Mouse (Mus musculus) cerebellum, postnatal 14 days (tissue): ENCODE results near the gene Slc51b.

Experiments used
- DNase-seq, 2 experiments: peaks; one replicate each; pipeline ENCODE4 v3.0.0; 2021; ENCODE audit warnings: mixed read lengths in 2 of 2

Slc51b gene

DNA sequence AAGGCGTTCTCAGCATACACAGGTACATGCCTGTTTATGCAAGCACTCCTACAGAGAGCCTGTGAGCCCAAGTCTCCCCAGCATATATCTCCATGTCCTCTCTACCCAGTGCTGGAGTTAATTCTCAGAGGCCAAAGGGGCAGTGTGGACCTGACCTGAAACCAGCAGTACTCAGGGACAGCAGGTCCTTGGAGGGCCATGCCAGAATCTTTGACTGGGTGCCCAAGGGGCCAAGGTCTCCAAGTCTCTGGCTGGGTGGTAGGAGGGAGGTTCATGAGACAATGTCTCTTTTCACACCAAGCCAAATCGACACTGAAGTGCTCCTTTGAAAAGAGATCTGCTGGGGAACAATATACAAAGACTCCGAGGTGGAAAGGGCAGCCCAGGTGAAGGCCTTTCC is 14.9 kb downstream of the Slc51b start:
- no peak for DNase-seq

DNA sequence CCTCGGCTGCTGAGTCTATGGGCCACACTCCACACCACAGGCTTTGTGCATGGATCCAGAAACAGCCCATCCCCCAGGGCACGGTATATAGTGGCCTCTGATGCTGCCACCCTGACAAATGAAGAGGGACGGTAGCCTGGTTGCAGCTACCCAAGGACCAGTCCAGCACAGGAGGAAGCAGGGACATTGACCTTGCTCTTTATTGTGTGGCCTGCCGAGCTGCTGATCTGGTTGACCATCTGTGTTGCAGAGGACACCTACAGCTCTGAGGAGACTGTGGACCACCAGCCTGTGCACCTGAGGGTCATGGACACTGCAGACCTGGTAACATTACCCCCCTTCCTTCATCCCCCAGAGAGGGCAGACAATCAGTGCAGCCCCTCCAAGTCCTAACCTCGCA is 15.4 kb downstream of the Slc51b start:
- no peak for DNase-seq

- no peak for DNase-seq
Observed at GRCm38 (mm10) chr9:65405184-65405449, 17.6 kb downstream of the Slc51b start.

DNA sequence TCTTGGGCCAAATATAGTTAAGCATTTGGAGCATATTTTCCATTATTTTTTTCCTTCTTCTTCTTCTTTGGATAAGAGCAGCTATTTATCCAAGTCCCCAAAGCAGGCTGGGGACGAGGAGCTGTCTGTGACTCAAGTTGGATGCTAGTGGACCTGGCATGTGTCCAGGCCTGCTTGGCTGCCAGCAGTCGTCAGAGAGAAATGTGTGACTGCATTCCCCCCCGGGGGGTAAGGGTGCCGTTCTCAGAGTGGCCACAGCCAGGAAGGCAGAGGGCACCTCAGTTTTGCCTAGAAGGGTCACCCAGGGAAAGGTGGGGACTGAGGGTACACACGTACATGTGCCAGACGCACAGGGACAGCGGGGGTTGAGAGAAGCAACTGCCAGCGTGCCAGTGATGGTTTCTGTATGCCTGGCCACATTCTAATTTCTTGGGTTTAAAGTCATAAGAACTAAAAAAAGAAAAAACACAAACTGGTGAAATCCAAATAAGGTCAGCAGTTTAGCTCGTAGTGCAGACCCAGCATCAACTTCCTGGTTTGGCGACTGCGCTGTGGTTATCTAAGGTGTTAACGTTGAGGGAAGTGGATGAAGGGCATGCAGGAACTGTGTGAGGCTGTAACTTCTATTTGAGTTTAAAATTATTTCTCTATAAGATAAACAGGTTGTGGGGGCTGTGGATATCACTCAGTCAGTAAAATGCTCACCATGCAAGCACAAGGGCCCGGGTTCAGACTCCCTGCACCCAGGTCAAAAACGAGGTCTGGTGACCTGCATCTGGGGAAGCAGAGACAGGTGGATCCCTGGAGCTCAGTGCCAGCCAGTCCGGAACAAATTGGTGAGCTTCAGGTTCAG is 18.2 kb downstream of the Slc51b start:
- DNase-seq, result peak; percentile 85

GRCm38 (mm10) chr9:65399934-65400333 is 22.8 kb downstream of the Slc51b start:
- no peak for DNase-seq

GRCm38 (mm10) chr9:65398279-65398678 is 24.5 kb downstream of the Slc51b start, which contains the start of gene Rasl12:
TSS of gene Rasl12 (plus strand) at chr9:65398506.
- DNase-seq, result peak; percentile 79 to 82

DNA sequence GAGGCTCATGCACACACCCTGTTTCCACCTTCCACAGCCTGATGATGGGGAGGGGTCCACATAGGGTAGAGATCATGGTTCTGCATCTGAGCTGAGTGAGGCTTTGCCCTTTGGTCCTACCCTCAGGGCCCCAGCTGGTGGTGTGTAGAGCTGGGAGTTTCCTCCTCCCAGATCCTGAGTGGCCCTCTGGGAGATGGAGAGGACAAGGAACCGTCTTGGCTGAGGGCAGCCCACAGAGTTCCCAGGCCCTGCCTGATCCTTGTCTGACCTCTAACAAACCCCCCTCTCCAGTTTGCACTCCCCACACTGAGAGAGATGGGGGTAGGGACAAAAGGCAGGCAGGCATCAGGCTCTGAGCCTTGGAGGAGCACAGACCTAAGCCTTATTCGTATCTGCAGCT is 28.4 kb downstream of the Slc51b start:
- DNase-seq, result no peak

- DNase-seq, result no peak
Observed at GRCm38 (mm10) chr9:65393606-65394005, 29.1 kb downstream of the Slc51b start.

GRCm38 (mm10) chr9:65392638-65393364 is 30.0 kb downstream of the Slc51b start:
- DNase-seq, result peak; percentile 72 to 84

- DNase-seq, result no peak
Observed at GRCm38 (mm10) chr9:65391613-65391964, 31.2 kb downstream of the Slc51b start, which contains the start of gene Kbtbd13. TSS of gene Kbtbd13 (minus strand) at chr9:65391652.

- DNase-seq, result no peak
Observed at GRCm38 (mm10) chr9:65390752-65391612, 31.8 kb downstream of the Slc51b start.

DNA sequence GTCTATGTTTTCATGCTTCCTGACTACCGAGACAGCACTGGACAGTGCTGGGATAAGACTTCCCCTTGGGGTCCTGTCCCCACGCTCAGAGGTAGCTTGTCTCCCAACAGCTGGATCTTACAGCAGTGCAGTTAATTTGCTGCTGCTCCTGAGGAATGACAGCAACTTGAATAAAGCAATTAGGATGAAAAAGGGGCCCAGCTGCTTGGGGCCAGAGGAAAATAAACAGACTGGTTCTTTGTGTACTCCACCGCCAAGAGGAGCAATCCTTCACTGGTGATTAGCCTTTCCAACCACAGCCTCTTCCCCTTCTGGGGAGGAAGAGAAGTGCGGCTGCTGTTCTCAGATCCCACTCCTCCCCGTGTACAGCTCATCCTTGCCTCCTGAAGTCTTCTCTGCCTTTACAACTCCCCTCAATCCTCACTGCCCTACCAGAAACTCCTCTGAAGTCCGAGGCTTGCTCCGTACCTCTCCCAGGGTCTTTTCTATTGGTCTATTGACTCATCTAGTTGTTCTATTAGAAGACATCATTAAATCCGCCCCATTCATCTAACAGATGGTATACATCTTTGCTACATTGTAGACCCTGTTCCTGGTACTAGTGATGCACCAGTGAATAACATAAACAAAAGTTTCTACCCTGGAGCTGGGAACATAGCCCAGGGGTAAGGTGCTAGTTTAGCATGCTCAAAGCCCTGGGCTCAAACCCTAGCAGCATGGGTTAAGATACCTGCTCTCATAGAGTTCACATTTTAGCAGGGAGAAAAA is 36.2 kb downstream of the Slc51b start:
- DNase-seq, result no peak

DNA sequence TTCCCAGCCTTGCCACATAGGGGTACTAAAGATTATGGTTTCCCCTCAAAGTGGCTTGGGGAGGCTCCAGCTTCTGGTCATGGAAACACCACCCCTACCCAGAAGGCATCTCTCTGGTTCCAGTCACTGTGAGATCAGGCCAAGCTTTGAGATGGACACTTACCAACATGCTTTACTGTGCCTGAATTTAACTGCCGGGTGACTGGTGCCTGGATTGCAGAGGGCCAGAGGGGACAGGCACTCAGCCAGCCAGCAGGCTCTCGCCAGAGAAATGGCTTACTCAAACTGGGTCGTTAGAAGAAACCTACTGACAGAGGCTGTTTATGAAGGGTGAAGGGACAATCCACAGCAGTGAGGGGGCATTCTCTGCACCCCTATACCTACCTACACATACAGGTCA is 38.5 kb downstream of the Slc51b start:
- peak; percentile 57 to 62 for DNase-seq

DNA sequence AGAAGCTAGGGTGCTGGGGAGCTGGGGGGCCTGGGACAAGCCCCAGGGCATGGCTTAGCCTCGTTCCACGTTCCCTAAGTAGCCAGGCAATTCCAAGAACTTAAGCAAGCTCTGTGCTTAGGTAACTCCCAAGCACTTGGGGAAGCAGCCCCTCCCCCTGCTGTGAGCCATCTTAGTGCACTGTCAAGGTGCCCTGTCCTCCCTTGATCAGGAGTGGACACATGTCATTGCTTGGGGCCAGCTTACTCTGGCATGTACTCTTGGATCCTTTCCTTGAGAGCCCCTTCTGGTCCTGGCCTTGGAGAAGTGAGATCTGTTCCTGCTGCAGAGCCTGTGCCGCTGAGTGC is 40.0 kb downstream of the Slc51b start:
- peak; percentile 22 to 29 for DNase-seq

DNA sequence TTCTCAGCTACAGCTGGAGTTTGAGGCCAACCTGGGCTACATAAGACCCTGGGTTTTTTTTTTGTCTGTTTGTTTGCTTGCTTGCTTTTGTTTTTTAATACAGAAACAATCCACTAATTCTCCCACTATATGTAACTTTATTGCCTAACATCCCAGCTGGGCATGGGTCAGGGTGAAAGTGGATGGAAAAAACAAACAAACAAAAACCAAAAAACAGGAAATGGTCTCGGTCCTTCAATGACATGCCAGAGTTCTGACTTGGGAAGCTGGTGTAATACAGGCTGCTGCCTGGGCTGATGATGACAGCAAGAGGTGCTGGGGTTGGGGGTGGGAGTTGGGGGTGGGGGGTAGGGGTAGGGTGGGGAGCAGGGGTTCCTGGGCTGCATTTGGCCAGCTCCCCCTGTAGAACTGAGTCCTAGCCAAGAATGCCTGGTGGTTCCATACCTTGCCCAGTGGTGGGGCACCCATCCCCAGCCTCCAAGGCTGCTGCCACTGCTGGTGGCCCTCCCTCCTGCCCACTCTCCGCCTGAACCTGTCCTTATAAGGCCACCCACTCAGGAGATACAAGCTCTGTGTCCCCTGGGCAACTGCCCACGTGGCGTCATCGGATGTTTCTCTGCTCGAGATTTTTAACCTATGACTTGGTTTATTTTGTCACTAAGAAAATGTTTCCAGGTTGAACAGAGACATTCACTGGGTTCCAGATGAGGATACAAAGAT is 40.6 kb downstream of the Slc51b start:
- no peak for DNase-seq

DNA sequence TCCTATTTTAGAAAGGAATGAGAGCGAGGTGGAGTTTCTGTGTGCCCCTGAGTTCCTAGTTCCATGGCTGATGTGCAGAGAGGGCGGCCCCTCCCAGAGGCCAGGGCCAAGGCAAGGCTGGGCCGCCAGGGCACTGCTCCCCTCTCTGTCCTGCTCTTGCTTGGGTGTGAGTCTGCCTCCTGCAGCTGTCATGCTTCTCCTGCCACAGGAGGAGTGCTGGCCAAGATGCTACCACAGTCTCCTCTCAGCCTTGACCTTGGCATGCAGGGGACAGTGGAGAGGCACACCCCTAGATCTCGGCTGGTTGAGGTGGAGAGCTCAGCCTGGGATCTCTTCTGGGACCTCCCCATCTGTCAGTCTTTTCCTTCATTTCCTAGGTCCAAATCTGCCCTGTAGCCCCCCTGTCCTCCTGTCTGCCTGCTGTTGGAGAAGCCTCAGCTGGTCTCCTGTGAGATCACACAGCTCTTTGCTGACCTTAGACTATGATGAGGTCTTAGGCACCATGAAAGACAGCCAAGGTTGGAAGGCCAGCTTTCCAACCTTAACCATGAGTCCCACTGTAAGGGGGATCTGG is 41.7 kb downstream of the Slc51b start:
- DNase-seq, result no peak

- DNase-seq, result no peak
Observed at GRCm38 (mm10) chr9:65375163-65375934, 47.4 kb downstream of the Slc51b start.

GRCm38 (mm10) chr9:65374468-65375162 is 48.1 kb downstream of the Slc51b start:
- no peak for DNase-seq

- DNase-seq, result peak; percentile 47 to 71
Observed at GRCm38 (mm10) chr9:65372449-65372848, 50.3 kb downstream of the Slc51b start.

- DNase-seq, result no peak
Observed at GRCm38 (mm10) chr9:65371756-65372155, 51.0 kb downstream of the Slc51b start.
